Mouse (Mus musculus) cerebellum, postnatal 10 days (tissue): ENCODE measurements around the gene Sgcd.
A peak's percentile ranks its signal among the peaks of the same experiment; 100 is the strongest.

Experiments
- DNase-seq, 2 experiments: peaks; one replicate each; pipeline ENCODE4 v3.0.0; 2021; ENCODE audit warnings: mixed read lengths in 2 of 2

The Sgcd gene

GRCm38 (mm10) chr11:47128331-47128730 is 860.4 kb downstream of the Sgcd start:
- peak; percentile 92 to 93 for DNase-seq

GRCm38 (mm10) chr11:47120874-47121273 is 867.9 kb downstream of the Sgcd start:
- DNase-seq: no peak

GRCm38 (mm10) chr11:47117896-47118295 is 870.9 kb downstream of the Sgcd start:
- DNase-seq: no peak

DNA sequence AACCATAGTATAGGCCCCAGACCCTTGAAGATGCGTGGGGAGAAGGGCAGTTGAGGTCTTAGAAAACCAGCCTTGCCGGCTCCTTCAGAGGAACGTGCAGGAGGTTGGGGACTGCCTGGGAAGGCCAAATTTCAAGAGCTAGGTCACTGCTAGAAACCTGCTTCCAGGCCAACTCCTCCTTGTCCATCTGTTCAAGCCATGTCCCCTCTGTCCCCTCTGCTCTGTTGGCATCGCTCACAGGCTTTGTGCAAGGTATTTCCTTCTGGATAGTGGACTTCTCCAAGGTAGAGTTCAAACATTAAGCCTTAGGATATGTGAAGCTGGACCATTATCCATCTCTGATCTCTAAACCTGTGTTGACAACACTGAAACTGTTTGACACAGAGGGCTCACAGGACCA is 874.4 kb downstream of the Sgcd start:
- peak; percentile 71 to 81 for DNase-seq

GRCm38 (mm10) chr11:47113081-47113480 is 875.7 kb downstream of the Sgcd start:
- DNase-seq: peak in 1 of 2 experiments; percentile 10

GRCm38 (mm10) chr11:47110314-47110713 is 878.5 kb downstream of the Sgcd start:
- DNase-seq: no peak

DNA sequence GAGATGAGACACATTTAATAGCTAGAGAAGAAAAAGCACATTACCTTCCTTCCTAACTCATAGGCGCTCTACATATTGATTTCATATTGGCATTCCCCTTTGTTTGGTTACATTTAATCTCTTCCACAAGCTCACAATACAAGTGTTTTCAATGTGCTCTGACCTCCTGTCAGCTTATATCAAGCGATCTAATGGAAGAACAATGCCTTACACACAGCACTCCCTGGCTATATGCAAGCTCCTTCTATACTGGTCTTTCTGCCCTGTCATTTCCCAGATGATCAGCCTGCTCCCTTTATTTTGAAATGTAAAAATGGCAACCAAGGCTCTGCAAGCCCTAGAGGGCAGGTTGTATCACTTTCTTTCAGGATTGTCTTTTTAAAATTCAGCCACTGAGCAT is 881.1 kb downstream of the Sgcd start:
- no peak for DNase-seq

- DNase-seq: no peak
Observed at GRCm38 (mm10) chr11:47093296-47093912, 895.4 kb downstream of the Sgcd start.

DNA sequence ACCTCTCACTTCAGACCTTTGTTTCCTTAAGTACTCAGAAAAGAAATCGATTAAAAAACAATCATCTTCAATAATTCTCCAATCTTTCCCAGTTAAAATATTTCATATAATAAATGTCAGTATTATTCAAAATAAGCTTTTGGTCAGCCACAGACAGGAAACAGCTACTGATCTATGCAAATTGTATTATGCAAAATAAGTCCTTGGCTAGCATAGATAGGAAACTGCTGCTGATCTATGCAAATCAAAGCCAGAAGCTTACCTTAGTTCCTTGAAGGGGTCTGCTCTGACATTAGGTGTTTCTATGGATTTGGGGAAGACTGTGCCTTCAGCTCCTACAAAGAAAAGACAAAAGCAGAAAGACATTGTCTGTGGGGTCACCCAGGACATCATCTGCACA is 906.3 kb downstream of the Sgcd start:
- no peak for DNase-seq

GRCm38 (mm10) chr11:47073538-47073937 is 915.2 kb downstream of the Sgcd start:
- peak in 1 of 2 experiments; percentile 13 for DNase-seq

GRCm38 (mm10) chr11:47071161-47071560 is 917.6 kb downstream of the Sgcd start:
- no peak for DNase-seq

DNA sequence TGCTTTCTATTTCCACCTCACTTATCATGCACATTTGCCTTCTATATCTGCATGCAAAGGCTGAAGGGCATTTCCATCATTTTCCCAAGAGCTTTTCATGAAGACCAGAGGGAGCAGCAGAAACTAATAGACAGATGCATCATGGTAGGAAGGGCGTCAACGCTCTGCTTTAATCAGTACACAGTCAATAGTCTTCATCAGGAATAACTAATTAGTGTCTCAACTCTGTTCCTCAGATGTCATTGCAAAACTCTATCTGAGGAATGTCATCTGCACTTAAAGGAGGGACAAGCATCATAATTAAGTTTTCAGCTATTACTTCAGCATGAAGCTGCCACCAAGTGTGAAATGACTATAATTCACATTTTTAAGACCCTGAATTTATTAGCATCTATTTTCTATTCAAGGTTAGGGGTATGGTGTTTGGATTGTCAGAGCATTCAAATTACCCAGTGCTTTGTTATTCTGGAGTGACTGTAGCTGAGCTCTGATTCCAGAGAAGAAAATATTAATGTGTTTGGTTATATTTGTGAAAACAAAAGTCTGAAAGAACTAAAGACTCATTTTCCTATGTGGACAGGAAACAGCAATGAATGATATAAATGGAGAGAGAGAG is 918.9 kb downstream of the Sgcd start:
- no peak for DNase-seq

- DNase-seq: no peak
Observed at GRCm38 (mm10) chr11:47063690-47064089, 925.1 kb downstream of the Sgcd start.

GRCm38 (mm10) chr11:47050390-47050789 is 938.4 kb downstream of the Sgcd start:
- peak in 1 of 2 experiments; percentile 8 for DNase-seq

DNA sequence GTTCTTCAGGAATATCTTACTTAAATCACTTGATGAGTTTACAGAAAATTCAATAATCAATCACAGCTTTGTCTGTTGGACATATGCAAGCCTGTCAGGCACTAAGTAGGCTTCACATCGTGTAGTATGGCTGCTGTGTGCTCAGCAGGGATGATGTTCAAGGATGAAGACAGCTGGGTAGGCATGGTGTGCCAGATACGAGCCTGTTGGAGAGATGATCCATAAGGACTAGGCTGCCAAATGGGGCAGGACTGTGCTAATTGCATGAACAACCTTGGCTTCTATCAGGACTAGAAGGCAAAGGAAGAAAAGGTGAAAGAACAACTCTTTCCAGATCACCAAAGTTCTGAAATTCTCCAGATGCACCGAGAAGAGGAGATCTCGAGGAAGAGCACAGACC is 939.0 kb downstream of the Sgcd start:
- DNase-seq: peak; percentile 25 to 60

- DNase-seq: no peak
Observed at GRCm38 (mm10) chr11:47032318-47032717, 956.5 kb downstream of the Sgcd start.

GRCm38 (mm10) chr11:47020874-47021273 is 967.9 kb downstream of the Sgcd start:
- peak in 1 of 2 experiments; percentile 5 for DNase-seq

GRCm38 (mm10) chr11:47018139-47018538 is 970.6 kb downstream of the Sgcd start:
- DNase-seq: peak; percentile 40 to 44

DNA sequence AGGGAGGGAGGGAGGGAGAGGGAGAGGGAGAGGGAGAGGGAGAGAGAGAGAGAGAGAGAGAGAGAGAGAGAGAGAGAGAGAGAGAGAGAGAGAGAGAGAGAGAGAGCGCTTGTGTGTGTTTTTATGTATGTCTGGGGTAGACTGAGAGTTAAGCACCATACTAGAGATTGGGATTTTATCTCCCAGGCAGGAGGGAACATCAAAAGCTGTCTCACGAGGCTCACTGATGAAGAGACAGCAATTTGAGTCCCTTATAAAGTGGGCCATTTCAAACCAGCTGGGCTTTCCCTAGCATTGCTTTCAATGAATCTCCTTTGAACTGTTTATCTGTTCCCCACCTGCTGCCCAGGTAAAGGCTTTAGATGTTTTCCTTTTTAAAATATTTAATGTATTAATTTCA is 973.1 kb downstream of the Sgcd start:
- DNase-seq: no peak

- no peak for DNase-seq
Observed at GRCm38 (mm10) chr11:47014278-47014677, 974.5 kb downstream of the Sgcd start.

- DNase-seq: peak; percentile 6 to 14
Observed at GRCm38 (mm10) chr11:47010166-47010565, 978.6 kb downstream of the Sgcd start.

DNA sequence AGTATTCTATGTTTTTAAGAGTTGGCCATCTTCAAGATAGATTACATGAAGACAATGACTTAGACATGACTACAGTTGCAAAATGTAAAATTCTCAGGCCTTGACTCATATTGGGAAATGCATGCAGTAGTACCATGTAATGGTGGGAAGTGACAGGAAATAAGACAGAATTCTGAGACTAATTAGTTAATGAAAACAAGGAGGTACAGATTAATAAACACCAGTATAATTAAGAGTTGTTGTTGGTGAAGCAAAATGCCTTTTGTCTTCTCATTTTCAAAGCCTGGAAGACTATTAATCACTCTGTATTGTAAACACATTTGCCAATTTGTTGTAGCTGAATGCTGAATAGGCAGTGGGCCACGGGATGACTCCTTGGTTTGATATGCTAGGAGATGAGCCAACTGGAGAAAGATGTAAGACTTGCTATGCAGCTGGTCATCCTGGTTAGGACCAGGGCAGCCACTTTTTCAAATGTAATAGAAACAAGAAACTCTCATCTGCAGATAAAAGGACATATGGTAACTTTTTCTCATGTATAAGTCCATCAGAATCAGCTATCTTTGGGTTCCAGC is 983.4 kb downstream of the Sgcd start:
- no peak for DNase-seq

DNA sequence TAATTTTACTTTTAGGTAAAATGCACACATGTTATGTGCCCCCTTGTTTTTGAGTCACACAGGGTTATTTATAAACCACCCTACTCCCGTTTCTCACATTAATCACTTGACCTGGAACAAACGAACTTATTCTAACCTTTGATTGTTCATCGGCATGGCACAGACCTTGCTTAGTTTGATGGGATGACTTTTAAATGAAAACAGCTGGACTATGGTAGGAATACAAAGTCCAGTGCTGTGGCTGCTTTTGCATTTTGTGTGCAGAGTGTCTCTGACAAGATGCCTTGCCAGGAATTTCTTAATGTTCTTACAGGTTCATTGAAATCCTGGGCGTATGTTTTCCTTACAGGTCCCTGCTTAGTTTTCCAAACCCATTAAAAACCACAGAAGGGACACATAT is 1049.5 kb downstream of the Sgcd start:
- no peak for DNase-seq

GRCm38 (mm10) chr11:46924946-46925345 is 1063.8 kb downstream of the Sgcd start:
- no peak for DNase-seq
